18 mouse cellular contexts compared by ENCODE assay signal in the genomic region with DNA sequence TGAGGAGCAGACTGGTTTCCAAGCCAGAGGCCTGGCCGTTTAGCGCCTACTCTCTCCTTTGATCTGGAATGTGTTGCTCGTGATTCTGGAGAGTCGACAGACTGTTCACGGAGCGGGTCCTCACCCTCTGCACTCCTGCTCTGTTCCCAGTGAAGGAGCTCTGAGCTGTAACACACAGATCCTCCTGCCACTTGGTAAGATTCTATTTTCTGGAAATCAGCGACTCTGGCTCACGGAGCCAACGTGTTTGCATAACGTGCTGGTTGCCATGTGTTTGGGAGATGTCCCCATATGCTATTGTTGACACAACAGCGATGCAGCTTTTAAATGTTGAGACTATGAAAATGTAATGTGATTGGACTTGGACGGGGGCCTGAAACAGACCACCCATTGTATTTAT. TPM values are rescaled to one million over a fixed set of nuclear protein-coding genes. Genes with fewer than 3 reads are reported as not detected.
A peak's percentile ranks its signal among the peaks of the same experiment; 100 is the strongest.
DNase-seq lines count a peak whose midpoint lies in the region; ATAC-seq and TF ChIP-seq lines count a peak whose summit lies in the region.
"Had no signal": no experiment of that assay in that cellular context is flagged by ENCODE, and none has a peak within 500 bp of the region (broad histone marks: within the 10 kb centered on the region; RNA-seq: fewer than 3 reads in every experiment).

No protein-coding gene starts in this region.

- peak; percentile 11 for DNase-seq in embryo, embryonic 11 days
- no peak for DNase-seq in embryo, embryonic 10 days (ENCODE audit: low spot score)
- no peak for DNase-seq in kidney, postnatal 10 days
- DNase-seq in lung, adult 2 months: no peak
- peak; percentile 61 for DNase-seq in brain, embryonic 18.5 days (ENCODE audit: low read depth, low spot score)
- DNase-seq in adrenal gland, adult 8-10 months: no peak
- DNase-seq: cerebellum, adult 9-10 months; gastrocnemius, postnatal 36 days; thymus, postnatal 4 days had no signal

- H3K4me2 ChIP-seq in kidney, embryonic 15.5 days: no peak overlapping the region
- H3K4me2 ChIP-seq in lung, embryonic 16.5 days (ENCODE audit: low read depth, low read length): peak overlapping the region; percentile 35; the same call in 1 of the 2 replicates
- H3K4me2 ChIP-seq: embryonic facial prominence, embryonic 12.5 days; heart, embryonic 13.5 days; intestine, embryonic 15.5 days had no signal

- ATAC-seq in kidney, embryonic 15.5 days (replicated peaks; ENCODE audit: low FRiP score): peak; percentile 64; the same call in 1 of the 2 replicates
- ATAC-seq in lung, embryonic 16.5 days (ENCODE audit: low read depth): peak; percentile 89
- ATAC-seq: intestine, embryonic 15.5 days; Patski had no signal

- TF ChIP-seq POLR2A in lung, adult 2 months (IDR thresholded peaks at IDR 0.05; ENCODE audit: borderline replicate concordance, extremely low read depth, low read depth, low read length): no peak

- no peak for TF ChIP-seq CTCF in lung, adult 2 months (IDR thresholded peaks at IDR 0.05; ENCODE audit: insufficient read depth, low read length)

- WGBS in kidney, embryonic 15.5 days: 54% methylated on average over 12 of the region's 12 CpGs
- 18% methylated on average over 12 of the region's 12 CpGs for WGBS in lung, embryonic 16.5 days
- WGBS in lung, adult 2 months: 65% methylated on average over 12 of the region's 12 CpGs

- H3K9me3 ChIP-seq in kidney, embryonic 15.5 days (replicated peaks): no peaks in the 10 kb centered on the region
- no peaks in the 10 kb centered on the region for H3K9me3 ChIP-seq in lung, embryonic 16.5 days (ENCODE audit: control insufficient read depth, low read length)
- H3K9me3 ChIP-seq: embryonic facial prominence, embryonic 12.5 days; heart, embryonic 13.5 days; hindbrain, embryonic 10.5 days; intestine, embryonic 15.5 days had no signal

- H3K9ac ChIP-seq in kidney, embryonic 15.5 days: no peak overlapping the region
- H3K9ac ChIP-seq in lung, embryonic 16.5 days (ENCODE audit: low read length): peak overlapping the region; percentile 27; the same call in 1 of the 2 replicates
- H3K9ac ChIP-seq: embryonic facial prominence, embryonic 12.5 days; heart, embryonic 13.5 days; intestine, embryonic 15.5 days had no signal

- no peak overlapping the region for H3K4me3 ChIP-seq in kidney, embryonic 15.5 days (replicated peaks)
- H3K4me3 ChIP-seq in lung, embryonic 16.5 days (ENCODE audit: low read length): no peak overlapping the region
- no peak overlapping the region for H3K4me3 ChIP-seq in lung, adult 2 months (replicated peaks; ENCODE audit: extremely low read depth, low read depth, low read length)
- H3K4me3 ChIP-seq: embryonic facial prominence, embryonic 12.5 days; heart, embryonic 13.5 days; hindbrain, embryonic 10.5 days; intestine, embryonic 15.5 days had no signal

- peaks cover 9% of the 10 kb centered on the region for H3K4me1 ChIP-seq in kidney, embryonic 15.5 days
- H3K4me1 ChIP-seq in lung, embryonic 16.5 days (replicated peaks; ENCODE audit: control insufficient read depth, insufficient read depth, low read length): peaks cover 30% of the 10 kb centered on the region
- no peaks in the 10 kb centered on the region; the same call in 1 of the 2 replicates for H3K4me1 ChIP-seq in lung, adult 2 months (ENCODE audit: control insufficient read depth, insufficient read depth, low read length)
- H3K4me1 ChIP-seq: intestine, embryonic 15.5 days had no signal

- no peaks in the 10 kb centered on the region for H3K27me3 ChIP-seq in kidney, embryonic 15.5 days
- H3K27me3 ChIP-seq in lung, embryonic 16.5 days (ENCODE audit: control insufficient read depth, insufficient read depth, low read depth, low read length): no peaks in the 10 kb centered on the region
- H3K27me3 ChIP-seq: embryonic facial prominence, embryonic 12.5 days; heart, embryonic 13.5 days; intestine, embryonic 15.5 days; Patski had no signal

- H3K36me3 ChIP-seq in kidney, embryonic 15.5 days: no peaks in the 10 kb centered on the region
- no peaks in the 10 kb centered on the region for H3K36me3 ChIP-seq in lung, embryonic 16.5 days (ENCODE audit: control insufficient read depth, insufficient read depth, low read length)
- H3K36me3 ChIP-seq: embryonic facial prominence, embryonic 12.5 days; heart, embryonic 13.5 days; hindbrain, embryonic 10.5 days; intestine, embryonic 15.5 days had no signal

- H3K27ac ChIP-seq in kidney, embryonic 15.5 days: no peak overlapping the region
- H3K27ac ChIP-seq in lung, embryonic 16.5 days (ENCODE audit: low read length): peak overlapping the region; percentile 92
- H3K27ac ChIP-seq: embryonic facial prominence, embryonic 12.5 days; heart, embryonic 13.5 days; hindbrain, embryonic 10.5 days; intestine, embryonic 15.5 days; macrophage had no signal

RNA-seq across cellular contexts. Expression of gene Lyplal1, which starts 20.8 kb away (rescaled TPM):
- polyA plus RNA-seq in kidney, embryonic 15.5 days (2015; fragmentation: Nextera tagmentation; extraction: Ambion mirVana): 21.3 and 23.1 TPM in 2 replicates
- polyA plus RNA-seq in lung, embryonic 16.5 days (2015; fragmentation: Nextera tagmentation; extraction: Ambion mirVana): 26.8 and 34.3 TPM in 2 replicates
- polyA plus RNA-seq in lung, adult 2 months (2012; rRNA removed): 4.3 and 6.7 TPM in 2 replicates
- total RNA-seq in adrenal gland, adult 8-10 months (2022): 10 to 100 TPM; 15.3 to 26.3 (median 20.2) TPM
- total RNA-seq: monocyte, adult 5-6 weeks had no signal

Comparison
In these comparisons a context has a peak if more than half of its experiments do, and no peak if none do; other contexts are left out.
1. DNase-seq: peak in embryo, embryonic 11 days (single experiment) and brain, embryonic 18.5 days (single experiment); none in embryo, embryonic 10 days (single experiment), kidney, postnatal 10 days (single experiment), lung, adult 2 months (single experiment) and adrenal gland, adult 8-10 months (single experiment).